ENCODE assay signal across 8 mouse cellular contexts in the genomic region with DNA sequence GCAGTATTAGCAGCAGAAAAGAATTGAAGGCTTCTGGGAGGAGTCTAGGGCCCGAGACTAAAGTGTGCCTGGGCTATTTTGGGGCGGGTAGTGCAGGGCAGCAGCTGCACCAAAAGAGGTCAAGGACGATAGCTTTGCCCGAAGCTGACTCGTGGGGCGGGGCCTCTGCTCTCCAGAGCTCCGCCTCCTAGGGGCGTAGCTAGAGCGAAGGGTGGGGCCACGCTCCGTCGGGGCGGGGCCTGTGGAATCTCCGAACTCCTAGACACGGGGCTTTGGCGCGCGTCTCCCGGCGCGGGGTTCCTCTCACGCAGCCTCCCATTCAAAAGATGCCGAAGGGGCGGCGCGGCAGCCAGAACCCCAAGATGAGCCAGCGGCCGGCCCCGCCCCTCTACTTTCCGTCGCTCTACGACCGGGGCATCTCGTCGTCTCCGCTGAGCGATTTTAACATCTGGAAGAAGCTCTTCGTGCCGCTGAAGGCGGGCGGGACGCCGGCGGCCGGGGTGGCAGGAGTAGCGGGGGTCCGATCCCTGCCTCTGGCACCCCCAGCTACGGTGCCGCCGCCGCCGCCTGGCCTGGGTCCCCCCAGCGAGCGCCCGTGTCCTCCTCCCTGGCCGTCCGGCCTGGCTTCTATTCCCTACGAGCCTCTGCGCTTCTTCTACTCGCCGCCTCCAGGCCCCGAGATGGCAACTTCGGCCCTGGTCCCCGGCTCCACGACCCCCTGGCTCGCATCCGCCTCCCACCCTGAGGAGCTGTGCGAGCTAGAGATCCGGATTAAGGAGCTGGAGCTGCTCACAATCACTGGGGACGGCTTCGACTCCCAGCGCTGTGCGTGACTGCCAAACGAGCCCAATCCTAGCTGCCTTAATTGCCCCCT. TPM values are rescaled to one million over a fixed set of nuclear protein-coding genes. Genes with fewer than 3 reads are reported as not detected.
A peak's percentile ranks its signal among the peaks of the same experiment; 100 is the strongest.
DNase-seq lines count a peak whose midpoint lies in the region; ATAC-seq and TF ChIP-seq lines count a peak whose summit lies in the region.

A gene (plus strand): TSS at position 265 of the 874 bp plus-strand sequence.

- no peak for TF ChIP-seq EP300 in liver, postnatal 0 days (IDR thresholded peaks at IDR 0.05; ENCODE audit: low read depth)

- peaks cover 41% of the 10 kb centered on the region for H3K4me1 ChIP-seq in G1E (ENCODE audit: insufficient read depth, low read depth, low read length)
- H3K4me1 ChIP-seq in forebrain, embryonic 15.5 days: no peaks in the 10 kb centered on the region
- H3K4me1 ChIP-seq in liver, postnatal 0 days (ENCODE audit: insufficient read depth): peaks cover 25% of the 10 kb centered on the region
- peaks cover 24% of the 10 kb centered on the region for H3K4me1 ChIP-seq in neural tube, embryonic 13.5 days (replicated peaks)

- H3K9ac ChIP-seq in forebrain, embryonic 15.5 days (replicated peaks): peak within 1 kb of the TSS; percentile 61
- peak within 1 kb of the TSS; percentile 98 for H3K9ac ChIP-seq in liver, postnatal 0 days (replicated peaks)
- peak within 1 kb of the TSS; percentile 78 for H3K9ac ChIP-seq in neural tube, embryonic 13.5 days

- H3K36me3 ChIP-seq in G1E (replicated peaks): no peaks in the 10 kb centered on the region
- no peaks in the 10 kb centered on the region for H3K36me3 ChIP-seq in forebrain, embryonic 15.5 days
- H3K36me3 ChIP-seq in liver, postnatal 0 days (replicated peaks; ENCODE audit: insufficient read depth, low read length): peaks cover 4% of the 10 kb centered on the region; the same call in 1 of the 2 replicates
- no peaks in the 10 kb centered on the region for H3K36me3 ChIP-seq in neural tube, embryonic 13.5 days

- no peaks in the 10 kb centered on the region for H3K9me3 ChIP-seq in G1E (replicated peaks)
- no peaks in the 10 kb centered on the region for H3K9me3 ChIP-seq in forebrain, embryonic 15.5 days
- H3K9me3 ChIP-seq in liver, postnatal 0 days (ENCODE audit: low read length): no peaks in the 10 kb centered on the region
- H3K9me3 ChIP-seq in neural tube, embryonic 13.5 days: no peaks in the 10 kb centered on the region

- peaks cover 13% of the 10 kb centered on the region for H3K27me3 ChIP-seq in G1E (ENCODE audit: insufficient read depth, low read length)
- H3K27me3 ChIP-seq in forebrain, embryonic 15.5 days: peaks cover 9% of the 10 kb centered on the region; the same call in 1 of the 2 replicates
- 0 out of 2 replicates have a peak, but pooled peaks cover 3% of the 10 kb centered on the region for H3K27me3 ChIP-seq in liver, postnatal 0 days (ENCODE audit: insufficient read depth, low read length)
- H3K27me3 ChIP-seq in neural tube, embryonic 13.5 days: peaks cover 27% of the 10 kb centered on the region

- peak; percentile 78 for ATAC-seq in G1E (ENCODE audit: extremely low read depth, insufficient number of reproducible peaks, low FRiP score, poor library complexity, severe bottlenecking)
- peak; percentile 97 for ATAC-seq in forebrain, embryonic 15.5 days (replicated peaks)
- ATAC-seq in liver, postnatal 0 days: peak; percentile 90
- peak; percentile 94 for ATAC-seq in neural tube, embryonic 13.5 days (ENCODE audit: low read depth)

- peak within 1 kb of the TSS; percentile 83 for H3K4me2 ChIP-seq in forebrain, embryonic 15.5 days (replicated peaks)
- H3K4me2 ChIP-seq in liver, postnatal 0 days (ENCODE audit: low read depth, low read length): peak within 1 kb of the TSS; percentile 99
- peak within 1 kb of the TSS; percentile 95 for H3K4me2 ChIP-seq in neural tube, embryonic 13.5 days

- WGBS in forebrain, embryonic 15.5 days: under 1% methylated on average over 74 of the region's 74 CpGs
- under 1% methylated on average over 62 of the region's 74 CpGs for WGBS in liver, postnatal 0 days (ENCODE audit: insufficient replicate concordance)
- under 1% methylated on average over 72 of the region's 74 CpGs for WGBS in neural tube, embryonic 13.5 days

- TF ChIP-seq CTCF in G1E (IDR thresholded peaks at IDR 0.05; ENCODE audit: low read depth, low read length): no peak
- no peak for TF ChIP-seq CTCF in liver, postnatal 0 days (IDR thresholded peaks at IDR 0.05; ENCODE audit: low read depth)

- peak; percentile 73 for DNase-seq in G1E (ENCODE audit: low spot score)
- DNase-seq in cerebellum, adult 11-12 months: peak; percentile 88
- DNase-seq in heart, postnatal 25 days (ENCODE audit: low spot score): peak; percentile 86
- DNase-seq in layer of hippocampus, adult 11-12 months (ENCODE audit: low spot score): peak; percentile 88
- DNase-seq in liver, postnatal 0 days: peak; percentile 98
- peak; percentile 69 for DNase-seq in telencephalon, adult 2 months (ENCODE audit: low read depth, low spot score)

- H3K27ac ChIP-seq in forebrain, embryonic 15.5 days (replicated peaks): no peak within 1 kb of the TSS
- peak within 1 kb of the TSS; percentile 97 for H3K27ac ChIP-seq in liver, postnatal 0 days (ENCODE audit: low read depth)
- H3K27ac ChIP-seq in neural tube, embryonic 13.5 days (replicated peaks): 0 out of 2 replicates have a peak within 1 kb of the TSS, but pooled peaks have one; percentile 49

- intact Hi-C loops in heart, postnatal 25 days (cut with DNase I): loop anchor here (2.0 kb wide), 1 partner anchor 26 kb away; no protein-coding TSS in a partner anchor

- peak within 1 kb of the TSS; percentile 76 for H3K4me3 ChIP-seq in G1E (ENCODE audit: low read depth, low read length)
- H3K4me3 ChIP-seq in forebrain, embryonic 15.5 days: peak within 1 kb of the TSS; percentile 58
- H3K4me3 ChIP-seq in liver, postnatal 0 days (ENCODE audit: low read depth, low read length): peak within 1 kb of the TSS; percentile 93
- H3K4me3 ChIP-seq in neural tube, embryonic 13.5 days: peak within 1 kb of the TSS; percentile 73

RNA-seq across cellular contexts. Expression of the gene that starts here (rescaled TPM):
- not detected in 2 replicates for total RNA-seq in G1E (2014; fragmentation: Nextera tagmentation)
- total RNA-seq in G1E (2017): not detected in 2 replicates
- not detected in 2 replicates for polyA plus RNA-seq in G1E (2012)
- polyA plus RNA-seq in forebrain, embryonic 15.5 days (2015; fragmentation: Nextera tagmentation; extraction: Ambion mirVana): not detected in 2 replicates
- under 1 TPM; 0.42 to 0.56 TPM for total RNA-seq in heart, postnatal 25 days (2021)
- polyA plus RNA-seq in liver, postnatal 0 days (2015; fragmentation: Nextera tagmentation; extraction: Ambion mirVana): 0.70 and 1.3 TPM in 2 replicates
- 0.24 TPM in 1 of 2 replicates, not detected in the other for polyA plus RNA-seq in neural tube, embryonic 13.5 days (2015; fragmentation: Nextera tagmentation; extraction: Ambion mirVana)

Comparison
In these comparisons a context has a peak if more than half of its experiments do, and no peak if none do; other contexts are left out.
1. Peak in DNase-seq, ATAC-seq and H3K4me3 ChIP-seq in G1E; RNA of the gene not detected or under 1 TPM.
2. Peak in ATAC-seq, H3K4me3 ChIP-seq, H3K9ac ChIP-seq and H3K4me2 ChIP-seq in forebrain, embryonic 15.5 days; RNA of the gene not detected or under 1 TPM.
3. Peak in DNase-seq in heart, postnatal 25 days; RNA of the gene not detected or under 1 TPM.
4. Peak in ATAC-seq, H3K4me3 ChIP-seq, H3K27ac ChIP-seq, H3K9ac ChIP-seq and H3K4me2 ChIP-seq in neural tube, embryonic 13.5 days; RNA of the gene not detected or under 1 TPM.